Mouse (Mus musculus): ENCODE measurements around the gene Sgcd. TPM values are rescaled to one million over a fixed set of nuclear protein-coding genes. Genes with fewer than 3 reads are reported as not detected.

The Sgcd gene
- polyA plus RNA-seq, 1 experiment, result 52.2 TPM

- Histone ChIP-seq H3K27ac (ENCODE audit: insufficient read depth, low read length) (no peak overlapping the region), H3K4me3 (ENCODE audit: insufficient read depth, low read length) (no peak overlapping the region), H3K4me1 (ENCODE audit: control insufficient read depth, insufficient read depth, low read length) (no peaks in the 10 kb centered on the region)
- TF ChIP-seq CTCF (IDR thresholded peaks at IDR 0.05; ENCODE audit: borderline replicate concordance, insufficient read depth, low read length) (no peak), POLR2A (IDR thresholded peaks at IDR 0.05; ENCODE audit: low read depth, low read length) (no peak)
Observed at GRCm38 (mm10) chr11:47389327-47389726, 599.4 kb downstream of the Sgcd start.

DNA sequence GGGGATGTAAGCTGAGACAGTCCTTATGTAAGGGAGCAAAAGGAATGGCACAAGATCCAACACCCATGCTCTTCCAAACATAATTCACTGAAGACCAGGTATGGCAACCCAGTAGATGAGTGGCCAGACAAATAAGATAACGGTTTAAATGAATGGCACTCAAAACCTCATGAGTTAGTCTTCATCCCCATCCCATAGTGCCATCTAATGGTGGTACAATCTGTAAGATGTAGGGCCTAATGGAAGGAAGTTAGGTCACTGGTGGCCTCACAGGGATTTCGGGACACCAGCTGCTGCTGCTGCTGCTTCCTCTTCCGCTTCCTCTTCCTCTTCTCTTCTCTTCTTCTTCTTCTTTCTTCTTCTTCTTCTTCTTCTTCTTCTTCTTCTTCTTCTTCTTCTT lies 601.0 kb downstream of the Sgcd start:
- Histone ChIP-seq H3K4me3 (ENCODE audit: insufficient read depth, low read length) (no peak overlapping the region), H3K27ac (ENCODE audit: insufficient read depth, low read length) (no peak overlapping the region), H3K4me1 (ENCODE audit: control insufficient read depth, insufficient read depth, low read length) (no peaks in the 10 kb centered on the region)
- TF ChIP-seq POLR2A (IDR thresholded peaks at IDR 0.05; ENCODE audit: low read depth, low read length) (no peak), CTCF (IDR thresholded peaks at IDR 0.05; ENCODE audit: borderline replicate concordance, insufficient read depth, low read length) (no peak)

- Histone ChIP-seq H3K27ac (ENCODE audit: insufficient read depth, low read length) (no peak overlapping the region), H3K4me3 (ENCODE audit: insufficient read depth, low read length) (no peak overlapping the region), H3K4me1 (ENCODE audit: control insufficient read depth, insufficient read depth, low read length) (no peaks in the 10 kb centered on the region)
- no peak for TF ChIP-seq CTCF (IDR thresholded peaks at IDR 0.05; ENCODE audit: borderline replicate concordance, insufficient read depth, low read length)
- TF ChIP-seq POLR2A (IDR thresholded peaks at IDR 0.05; ENCODE audit: low read depth, low read length), result no peak
Observed at GRCm38 (mm10) chr11:47386136-47386535, 602.6 kb downstream of the Sgcd start.

DNA sequence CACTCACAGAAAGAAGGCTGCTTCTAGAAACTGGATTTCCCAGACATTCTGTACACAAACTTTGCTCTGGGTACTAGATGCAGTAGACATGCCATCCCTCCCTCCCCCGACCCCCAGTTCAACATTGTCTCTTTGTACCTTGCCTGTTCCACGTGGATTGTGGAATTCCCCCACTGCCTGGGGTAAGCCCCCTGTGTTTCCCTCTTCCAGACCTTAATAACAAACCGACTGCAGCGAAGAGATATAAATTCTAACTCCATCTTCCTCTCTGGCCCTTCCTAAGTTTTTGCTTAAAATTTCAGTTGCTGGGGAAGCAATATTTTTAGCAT lies 609.2 kb downstream of the Sgcd start:
- Histone ChIP-seq H3K4me3 (ENCODE audit: insufficient read depth, low read length) (0 out of 2 replicates have a peak overlapping the region, but pooled peaks have one; percentile 49), H3K4me1 (ENCODE audit: control insufficient read depth, insufficient read depth, low read length) (peaks cover 3% of the 10 kb centered on the region; the same call in 1 of the 2 replicates)
- TF ChIP-seq POLR2A (IDR thresholded peaks at IDR 0.05; ENCODE audit: low read depth, low read length) (no peak), CTCF (IDR thresholded peaks at IDR 0.05; ENCODE audit: borderline replicate concordance, insufficient read depth, low read length) (no peak)

DNA sequence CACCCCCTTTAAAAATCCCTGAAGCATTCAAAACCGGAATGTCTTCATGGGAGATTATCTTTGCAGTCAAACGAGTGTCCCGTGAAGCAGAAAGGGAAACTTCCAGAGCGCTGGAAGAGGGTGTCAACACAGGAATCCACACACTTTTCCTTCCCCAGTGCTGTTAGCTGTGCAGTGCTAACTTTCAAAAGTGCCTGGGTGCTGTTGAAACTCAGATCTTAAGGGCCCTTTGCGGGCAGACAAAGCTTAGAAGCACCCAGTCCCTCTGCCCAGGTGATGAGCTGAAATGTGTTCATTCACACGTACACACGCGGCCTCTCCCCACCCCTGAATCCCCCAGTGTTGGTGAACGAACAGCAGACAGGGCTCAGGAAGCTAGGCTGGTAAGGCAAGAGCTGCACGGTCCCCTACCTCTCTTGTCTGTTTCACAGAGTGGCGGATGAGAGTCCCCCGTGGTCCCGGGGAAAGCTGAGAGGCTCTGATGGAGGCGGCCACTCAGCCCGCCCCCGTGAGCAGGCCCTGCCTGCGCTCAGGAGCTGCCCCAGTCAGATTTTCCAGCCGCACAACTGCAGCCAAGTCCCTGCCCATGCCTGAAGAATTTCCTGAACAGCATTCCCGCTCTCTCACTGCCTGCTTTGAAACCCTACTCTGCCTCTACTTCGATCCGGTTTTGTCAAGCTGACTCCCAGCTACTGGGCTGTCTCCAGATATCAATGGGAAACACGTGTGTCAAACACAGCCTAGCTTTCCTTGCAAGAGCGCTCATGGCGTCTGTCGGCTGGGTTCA lies 609.7 kb downstream of the Sgcd start:
- peak overlapping the region; percentile 84 for H3K27ac ChIP-seq (ENCODE audit: insufficient read depth, low read length)
- peak overlapping the region; percentile 49 for H3K4me3 ChIP-seq (ENCODE audit: insufficient read depth, low read length)
- peaks cover 3% of the 10 kb centered on the region; the same call in 1 of the 2 replicates for H3K4me1 ChIP-seq (ENCODE audit: control insufficient read depth, insufficient read depth, low read length)
- TF ChIP-seq POLR2A (IDR thresholded peaks at IDR 0.05; ENCODE audit: low read depth, low read length), result peak; percentile 87
- no peak for TF ChIP-seq CTCF (IDR thresholded peaks at IDR 0.05; ENCODE audit: borderline replicate concordance, insufficient read depth, low read length)

More for the DNA sequence above, 609.2 kb downstream of the Sgcd start:
- H3K27ac ChIP-seq (ENCODE audit: insufficient read depth, low read length), result peak overlapping the region; percentile 84

GRCm38 (mm10) chr11:47377421-47377820 lies 611.3 kb downstream of the Sgcd start:
- H3K4me3 ChIP-seq (ENCODE audit: insufficient read depth, low read length), result peak overlapping the region; percentile 46

GRCm38 (mm10) chr11:47376915-47377314 lies 611.9 kb downstream of the Sgcd start:
- Histone ChIP-seq H3K4me3 (ENCODE audit: insufficient read depth, low read length) (peak overlapping the region; percentile 46; the same call in 1 of the 2 replicates), H3K27ac (ENCODE audit: insufficient read depth, low read length) (peak overlapping the region; percentile 79), H3K4me1 (ENCODE audit: control insufficient read depth, insufficient read depth, low read length) (peaks cover 3% of the 10 kb centered on the region; the same call in 1 of the 2 replicates)
- no peak for TF ChIP-seq CTCF (IDR thresholded peaks at IDR 0.05; ENCODE audit: borderline replicate concordance, insufficient read depth, low read length)
- no peak for TF ChIP-seq POLR2A (IDR thresholded peaks at IDR 0.05; ENCODE audit: low read depth, low read length)

More at GRCm38 (mm10) chr11:47377421-47377820, 611.3 kb downstream of the Sgcd start:
- peak overlapping the region; percentile 79 for H3K27ac ChIP-seq (ENCODE audit: insufficient read depth, low read length)
- H3K4me1 ChIP-seq (ENCODE audit: control insufficient read depth, insufficient read depth, low read length), result peaks cover 3% of the 10 kb centered on the region; the same call in 1 of the 2 replicates
- TF ChIP-seq CTCF (IDR thresholded peaks at IDR 0.05; ENCODE audit: borderline replicate concordance, insufficient read depth, low read length) (no peak), POLR2A (IDR thresholded peaks at IDR 0.05; ENCODE audit: low read depth, low read length) (0 out of 2 replicates have a peak, but pooled peaks have one; percentile 38)

GRCm38 (mm10) chr11:47371616-47372015 lies 617.2 kb downstream of the Sgcd start:
- TF ChIP-seq CTCF (IDR thresholded peaks at IDR 0.05; ENCODE audit: borderline replicate concordance, insufficient read depth, low read length), result no peak
- no peak for TF ChIP-seq POLR2A (IDR thresholded peaks at IDR 0.05; ENCODE audit: low read depth, low read length)
- H3K4me3 ChIP-seq (ENCODE audit: insufficient read depth, low read length), result no peak overlapping the region
- no peak overlapping the region for H3K27ac ChIP-seq (ENCODE audit: insufficient read depth, low read length)
- no peaks in the 10 kb centered on the region for H3K4me1 ChIP-seq (ENCODE audit: control insufficient read depth, insufficient read depth, low read length)

DNA sequence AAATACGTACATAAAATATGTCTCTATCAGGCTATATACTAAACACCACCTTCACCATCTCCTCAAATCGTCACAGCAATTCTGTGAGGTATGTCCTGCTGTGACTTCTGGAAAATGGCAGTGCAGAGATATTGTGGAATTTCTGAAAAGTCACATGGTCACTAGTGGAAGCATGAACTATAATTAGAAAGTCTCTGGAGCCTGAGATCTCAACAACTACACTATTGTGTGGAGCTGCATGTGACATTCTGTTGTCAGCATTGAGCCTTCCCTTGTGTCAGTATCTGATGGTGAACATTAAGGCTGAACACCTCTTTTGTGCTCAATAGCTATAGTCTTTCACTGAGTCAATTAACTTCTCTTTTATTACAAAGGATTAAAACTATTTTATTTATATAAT lies 637.2 kb downstream of the Sgcd start:
- Histone ChIP-seq H3K4me3 (ENCODE audit: insufficient read depth, low read length) (no peak overlapping the region), H3K4me1 (ENCODE audit: control insufficient read depth, insufficient read depth, low read length) (no peaks in the 10 kb centered on the region), H3K27ac (ENCODE audit: insufficient read depth, low read length) (no peak overlapping the region)
- no peak for TF ChIP-seq CTCF (IDR thresholded peaks at IDR 0.05; ENCODE audit: borderline replicate concordance, insufficient read depth, low read length)
- no peak for TF ChIP-seq POLR2A (IDR thresholded peaks at IDR 0.05; ENCODE audit: low read depth, low read length)

- Histone ChIP-seq H3K27ac (ENCODE audit: insufficient read depth, low read length) (no peak overlapping the region; the same call in 1 of the 2 replicates), H3K4me1 (ENCODE audit: control insufficient read depth, insufficient read depth, low read length) (peaks cover 6% of the 10 kb centered on the region; the same call in 1 of the 2 replicates), H3K4me3 (ENCODE audit: insufficient read depth, low read length) (no peak overlapping the region)
- TF ChIP-seq POLR2A (IDR thresholded peaks at IDR 0.05; ENCODE audit: low read depth, low read length), result no peak
- TF ChIP-seq CTCF (IDR thresholded peaks at IDR 0.05; ENCODE audit: borderline replicate concordance, insufficient read depth, low read length), result no peak
Observed at GRCm38 (mm10) chr11:47343486-47343885, 645.3 kb downstream of the Sgcd start.
